Mouse (Mus musculus) embryonic facial prominence, embryonic 14.5 days (tissue): ENCODE measurements around the gene Pdap1. TPM values are rescaled to one million over a fixed set of nuclear protein-coding genes. Genes with fewer than 3 reads are reported as not detected.
A peak's percentile ranks its signal among the peaks of the same experiment; 100 is the strongest.

Source experiments
- ATAC-seq: fragments of 200-750 bp; cut with Nextera tagmentation; 2 replicates; pipeline ENCODE4 v1.8.0; 2017; ENCODE audit warnings: low read depth, moderate number of reproducible peaks, moderate TSS enrichment
- DNase-seq: peaks from one replicate; pipeline ENCODE4 v3.0.0-alpha.2; 2015; ENCODE audit warnings: low spot score
- H3K27ac ChIP-seq: fragments of 300-500 bp; sonication (generic); replicated peaks from 2 replicates; pipeline ENCODE4 v1.5.1; 2014; ENCODE audit warnings: low read depth, mild to moderate bottlenecking, low read length, moderate library complexity
- H3K27me3 ChIP-seq: fragments of 300-500 bp; sonication (generic); replicated peaks from 2 replicates; pipeline ENCODE4 v1.6.1; 2014; ENCODE audit warnings: low read length; ENCODE audit not compliant: control insufficient read depth, insufficient read depth
- H3K36me3 ChIP-seq: fragments of 300-500 bp; sonication (generic); 2 replicates; pipeline ENCODE4 v1.6.1; 2014; ENCODE audit warnings: low read length, mixed read lengths; ENCODE audit not compliant: control insufficient read depth, insufficient read depth
- H3K4me1 ChIP-seq: fragments of 300-500 bp; sonication (generic); 2 replicates; pipeline ENCODE4 v1.6.1; 2014; ENCODE audit warnings: antibody characterized with exemption, low read length; ENCODE audit not compliant: control insufficient read depth, insufficient read depth
- H3K4me2 ChIP-seq: fragments of 300-500 bp; sonication (generic); 2 replicates; pipeline ENCODE4 v1.6.1; 2014; ENCODE audit warnings: low read depth, mild to moderate bottlenecking, low read length, moderate library complexity, mixed read lengths
- H3K4me3 ChIP-seq: fragments of 300-500 bp; sonication (generic); 2 replicates; pipeline ENCODE4 v1.5.1; 2014; ENCODE audit warnings: low read depth, mild to moderate bottlenecking, low read length
- H3K9ac ChIP-seq: fragments of 300-500 bp; sonication (generic); 2 replicates; pipeline ENCODE4 v1.6.1; 2014; ENCODE audit warnings: low read depth, mild to moderate bottlenecking, low read length, moderate library complexity, mixed read lengths
- H3K9me3 ChIP-seq: fragments of 300-500 bp; sonication (generic); 2 replicates; pipeline ENCODE4 v1.6.1; 2016; ENCODE audit warnings: low read length; ENCODE audit not compliant: control insufficient read depth
- WGBS: fragments of 180-500 bp; shearing (Covaris S2); extraction: QIAGEN DNeasy Blood & Tissue Kit; methylation state at CpG from one replicate; pipeline ENCODE4 v1.1.7; 2014; 5-methylcytosine and 5-hydroxymethylcytosine counted together
- polyA plus RNA-seq: library from polyadenylated mRNA; unstranded; fragments of >200 nt; fragmentation: Nextera tagmentation; extraction: Ambion mirVana; gene quantifications from 2 replicates; pipeline ENCODE4 v1.2.1, GENCODE M21; 2014

The Pdap1 gene
- polyA plus RNA-seq, 1 experiment from 2014 or later, result 97.1 TPM

DNA sequence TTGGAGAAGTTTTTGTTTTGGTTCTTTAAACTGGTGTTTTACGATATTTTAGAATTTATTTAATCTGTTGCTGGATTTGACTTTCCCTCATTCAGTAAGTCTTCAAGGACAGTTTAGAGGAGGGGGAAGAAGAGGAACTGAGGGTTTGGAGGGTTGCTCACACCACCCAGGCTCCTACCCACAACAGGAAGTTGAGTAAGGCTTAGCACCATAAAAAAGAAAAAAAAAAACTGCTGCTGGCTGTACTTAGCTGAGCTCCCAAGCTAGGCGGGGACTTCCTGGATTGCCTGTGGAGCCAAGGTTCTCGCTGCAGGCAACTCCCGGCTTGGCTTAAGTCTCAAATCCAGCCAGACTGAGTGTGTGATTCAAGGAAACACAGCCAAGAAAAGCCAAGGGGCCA is 23.7 kb downstream of the Pdap1 start:
- Histone ChIP-seq H3K9ac (no peak overlapping the region), H3K27me3 (no peaks in the 10 kb centered on the region), H3K4me2 (peak overlapping the region; percentile 87), H3K9me3 (no peaks in the 10 kb centered on the region), H3K36me3 (no peaks in the 10 kb centered on the region), H3K4me3 (no peak overlapping the region), H3K4me1 (no peaks in the 10 kb centered on the region), H3K27ac (peak overlapping the region; percentile 79)
- WGBS, result 34% methylated on average over 4 of the region's 4 CpGs
- DNase-seq (peak; percentile 90), ATAC-seq (no peak)

DNA sequence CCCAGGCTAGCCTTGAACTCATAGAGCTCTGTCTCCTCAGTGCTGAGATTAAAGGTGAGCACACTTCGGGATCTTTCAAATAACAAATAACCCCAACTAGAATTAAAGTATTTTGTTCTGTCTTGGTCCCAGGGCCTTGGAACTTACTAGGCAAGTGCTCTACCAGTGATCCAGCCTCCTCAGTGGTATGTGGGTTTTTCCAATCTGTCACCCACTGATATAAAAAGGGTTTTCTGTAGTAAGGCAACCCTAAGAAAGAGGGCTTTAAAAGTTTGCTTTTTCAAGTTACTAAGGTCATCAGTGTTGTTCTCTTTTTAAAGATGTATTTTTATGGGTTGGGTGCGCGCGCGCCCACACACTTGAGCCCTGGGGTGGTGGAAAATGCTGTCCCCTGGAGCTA is 24.3 kb downstream of the Pdap1 start:
- H3K27ac ChIP-seq, result peak overlapping the region; percentile 79
- no peak overlapping the region for H3K9ac ChIP-seq
- H3K36me3 ChIP-seq, result 0 out of 2 replicates have a peak, but pooled peaks cover 3% of the 10 kb centered on the region
- no peaks in the 10 kb centered on the region for H3K4me1 ChIP-seq
- 89% methylated on average over 5 of the region's 5 CpGs for WGBS
- no peaks in the 10 kb centered on the region for H3K9me3 ChIP-seq
- DNase-seq (no peak), ATAC-seq (no peak)
- no peaks in the 10 kb centered on the region for H3K27me3 ChIP-seq
- H3K4me3 ChIP-seq, result no peak overlapping the region
- H3K4me2 ChIP-seq, result peak overlapping the region; percentile 87

DNA sequence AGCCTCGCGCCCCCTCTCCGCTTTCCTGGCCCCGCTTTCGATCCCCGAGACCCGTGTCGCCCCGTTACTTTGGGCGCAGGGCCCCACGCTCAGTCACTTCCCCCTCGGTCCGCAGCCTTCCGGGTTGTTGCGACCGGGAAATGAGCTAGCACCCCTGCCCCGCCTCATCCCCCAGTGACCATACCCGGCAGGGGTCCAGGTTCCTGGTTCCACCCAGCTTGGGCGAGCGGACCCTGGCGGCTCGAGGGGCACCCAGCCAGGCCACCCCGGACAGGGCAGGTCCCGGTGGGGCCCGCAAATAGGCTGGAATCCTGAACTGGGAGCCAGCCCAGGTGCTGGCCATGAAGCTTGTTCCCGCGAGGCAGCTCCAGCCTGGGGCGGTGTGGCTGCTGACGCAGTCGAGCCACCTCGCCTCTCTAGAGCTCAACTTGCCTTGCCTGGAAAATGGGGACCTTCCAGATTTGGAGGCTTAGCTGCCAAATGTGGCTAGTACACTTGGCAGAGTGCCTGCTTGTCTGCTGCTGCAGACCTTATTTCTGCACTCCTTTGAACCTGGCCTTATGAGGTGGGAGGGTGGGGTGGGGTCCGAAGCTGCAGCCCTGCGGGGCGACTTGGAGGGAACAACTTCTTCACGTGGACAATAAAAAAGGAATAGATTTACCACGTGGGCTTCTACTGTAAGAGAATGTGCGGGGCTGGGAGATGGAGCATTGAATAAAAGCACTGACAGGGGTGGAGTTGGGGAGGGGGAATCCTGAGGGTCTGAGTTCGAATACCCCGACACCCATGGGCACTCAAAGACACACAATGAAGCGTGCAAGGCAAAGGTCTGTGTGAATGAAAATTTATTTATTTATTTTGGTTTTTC is 25.2 kb downstream of the Pdap1 start:
- no peaks in the 10 kb centered on the region for H3K27me3 ChIP-seq
- DNase-seq (peak; percentile 44), ATAC-seq (peak; percentile 13; the same call in 1 of the 2 replicates)
- H3K4me3 ChIP-seq, result peak overlapping the region; percentile 67
- 35% methylated on average over 17 of the region's 40 CpGs for WGBS
- H3K4me1 ChIP-seq, result no peaks in the 10 kb centered on the region
- H3K27ac ChIP-seq, result peak overlapping the region; percentile 61
- peak overlapping the region; percentile 87 for H3K4me2 ChIP-seq
- H3K9me3 ChIP-seq, result no peaks in the 10 kb centered on the region
- peak overlapping the region; percentile 81 for H3K9ac ChIP-seq
- peaks cover 12% of the 10 kb centered on the region for H3K36me3 ChIP-seq

DNA sequence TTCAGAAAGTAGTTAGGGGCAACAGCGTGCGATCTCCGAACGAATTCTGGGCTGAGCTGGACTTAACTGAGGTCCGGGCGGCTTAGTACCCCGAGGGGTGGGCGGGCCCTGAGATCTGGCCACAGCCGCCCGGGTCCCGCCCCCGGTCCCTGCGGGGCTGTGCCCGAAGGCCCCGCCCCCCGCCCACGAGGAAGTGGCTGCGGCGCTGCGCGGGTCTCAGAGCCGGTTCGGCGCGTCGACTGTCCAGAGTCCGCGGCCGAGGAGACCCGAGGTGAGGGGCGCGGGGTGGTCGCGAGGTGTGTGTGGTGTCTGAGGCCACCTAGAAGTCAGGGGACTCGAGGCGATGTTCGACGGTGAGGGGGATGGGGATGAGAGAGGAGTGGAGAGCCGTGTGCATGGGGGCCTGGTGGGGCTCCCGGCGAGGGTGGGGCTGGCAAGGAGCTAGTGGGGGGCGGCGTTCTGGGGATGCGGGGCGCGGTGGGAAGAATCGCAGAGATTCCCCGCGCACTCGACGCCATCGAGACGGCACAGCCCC is 25.9 kb downstream of the Pdap1 start, which contains the start of gene Arpc1b:
Arpc1b (plus strand) TSS at position 145 of the 535 bp plus-strand sequence.
- no peaks in the 10 kb centered on the region for H3K9me3 ChIP-seq
- peak within 1 kb of the TSS; percentile 81 for H3K9ac ChIP-seq
- 1% methylated on average over 20 of the region's 53 CpGs for WGBS
- H3K4me3 ChIP-seq, result peak within 1 kb of the TSS; percentile 67
- no peaks in the 10 kb centered on the region for H3K27me3 ChIP-seq
- peak within 1 kb of the TSS; percentile 61 for H3K27ac ChIP-seq
- H3K4me1 ChIP-seq, result no peaks in the 10 kb centered on the region
- ATAC-seq (peak; percentile 68), DNase-seq (peak; percentile 76)
- H3K36me3 ChIP-seq, result peaks cover 19% of the 10 kb centered on the region
- peak within 1 kb of the TSS; percentile 87 for H3K4me2 ChIP-seq

DNA sequence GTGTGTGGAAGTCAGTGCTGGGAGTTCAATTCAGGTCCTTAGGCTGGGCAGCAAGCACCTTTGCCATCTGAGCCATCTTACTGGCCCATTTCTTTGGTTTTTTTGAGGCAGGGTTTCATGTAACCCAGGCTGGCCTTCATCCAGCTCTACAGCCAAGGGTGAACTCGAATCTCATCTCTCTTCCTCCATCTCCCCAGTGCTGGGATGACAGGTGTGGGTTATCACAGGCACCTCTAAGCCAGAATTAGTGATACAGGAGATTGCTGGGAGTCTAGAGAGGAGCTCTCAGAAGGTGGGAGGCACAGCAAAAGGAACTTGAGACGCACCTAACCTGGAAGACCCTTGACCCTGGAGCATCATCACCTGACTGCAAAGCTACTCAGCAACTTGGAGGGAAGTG is 26.6 kb downstream of the Pdap1 start:
- no peak for DNase-seq
- Histone ChIP-seq H3K27me3 (no peaks in the 10 kb centered on the region), H3K9me3 (no peaks in the 10 kb centered on the region), H3K4me3 (peak overlapping the region; percentile 67), H3K4me2 (peak overlapping the region; percentile 87), H3K9ac (peak overlapping the region; percentile 81; the same call in 1 of the 2 replicates), H3K4me1 (no peaks in the 10 kb centered on the region), H3K27ac (no peak overlapping the region), H3K36me3 (peaks cover 24% of the 10 kb centered on the region)
- no peak for ATAC-seq
- 32% methylated on average over 2 of the region's 2 CpGs for WGBS

DNA sequence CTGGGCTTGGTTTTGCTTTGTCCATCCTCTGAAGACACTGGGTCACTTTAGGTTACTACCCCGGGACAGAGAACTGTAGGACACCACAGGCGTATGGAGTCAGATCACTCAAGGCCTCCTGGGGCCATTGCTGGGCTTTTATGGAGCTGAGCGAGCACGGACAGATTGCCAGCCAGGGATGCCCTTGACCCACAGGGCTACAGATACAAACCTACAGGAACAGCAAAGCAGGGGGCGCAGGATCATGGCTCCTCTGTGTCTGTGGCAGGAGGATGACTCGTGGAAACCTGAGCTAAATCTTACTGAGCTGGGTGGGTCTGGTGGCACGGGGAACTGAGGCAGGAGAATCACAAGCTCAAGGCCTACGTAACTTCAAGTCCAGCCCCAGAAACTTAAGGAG is 27.5 kb downstream of the Pdap1 start:
- Histone ChIP-seq H3K27ac (no peak overlapping the region), H3K9ac (no peak overlapping the region), H3K36me3 (peaks cover 33% of the 10 kb centered on the region), H3K4me1 (no peaks in the 10 kb centered on the region), H3K27me3 (no peaks in the 10 kb centered on the region), H3K9me3 (no peaks in the 10 kb centered on the region), H3K4me3 (no peak overlapping the region), H3K4me2 (no peak overlapping the region)
- DNase-seq (no peak), ATAC-seq (no peak)
- 78% methylated on average over 8 of the region's 8 CpGs for WGBS

DNA sequence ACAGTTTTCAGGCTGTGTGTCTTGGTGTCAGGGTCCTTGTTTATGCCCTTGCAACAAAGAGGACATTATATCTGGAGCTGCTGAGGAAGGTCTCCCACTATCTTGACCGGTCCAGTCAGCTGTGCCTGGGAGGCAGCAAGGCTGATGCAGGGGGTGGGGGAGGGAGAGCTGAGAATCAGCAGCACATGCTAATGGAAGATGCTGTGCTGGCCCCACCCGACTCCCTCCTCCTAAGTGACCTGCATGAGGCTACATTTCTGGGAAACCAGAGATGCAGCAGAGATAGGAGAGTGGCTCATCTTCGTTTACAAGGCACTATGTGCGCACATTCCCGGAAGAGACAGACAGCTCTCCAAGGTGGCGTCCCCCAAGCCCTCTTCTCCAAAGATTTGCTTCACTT is 29.6 kb downstream of the Pdap1 start:
- Histone ChIP-seq H3K4me2 (no peak overlapping the region), H3K9me3 (no peaks in the 10 kb centered on the region), H3K36me3 (peaks cover 54% of the 10 kb centered on the region), H3K4me1 (no peaks in the 10 kb centered on the region), H3K27me3 (no peaks in the 10 kb centered on the region), H3K4me3 (no peak overlapping the region), H3K27ac (no peak overlapping the region), H3K9ac (no peak overlapping the region)
- ATAC-seq (no peak), DNase-seq (no peak)
- 78% methylated on average over 6 of the region's 6 CpGs for WGBS

DNA sequence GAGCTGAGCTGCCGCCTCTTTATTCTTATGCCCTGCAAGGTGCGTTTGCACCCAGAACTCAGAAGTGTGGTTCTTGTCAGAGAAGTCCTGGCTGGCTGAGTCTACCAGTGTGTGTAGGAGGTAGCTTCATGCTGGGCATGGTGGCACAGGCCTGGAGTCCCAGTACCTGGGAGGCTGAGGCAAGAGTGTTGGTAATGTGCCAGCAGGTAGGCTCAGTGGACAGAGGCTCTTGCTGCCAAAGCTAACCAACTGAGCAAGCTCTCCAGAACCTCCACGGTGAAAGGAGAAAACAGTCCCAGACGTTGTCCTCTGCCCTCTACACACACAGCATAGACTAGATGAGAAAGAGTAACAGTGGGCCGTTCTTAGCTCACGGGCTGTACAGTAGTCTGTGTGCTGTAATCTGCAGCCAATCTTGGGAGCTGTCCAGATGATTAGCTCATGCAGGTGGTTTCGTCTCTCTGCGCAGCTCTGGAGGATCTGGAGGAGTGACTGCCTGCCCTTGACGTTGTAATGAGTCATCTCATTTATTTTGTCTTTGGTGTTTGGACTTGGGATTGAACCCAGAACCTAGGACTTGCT is 34.3 kb downstream of the Pdap1 start:
- DNase-seq (no peak), ATAC-seq (no peak)
- peaks cover 97% of the 10 kb centered on the region for H3K36me3 ChIP-seq
- no peak overlapping the region for H3K27ac ChIP-seq
- H3K27me3 ChIP-seq, result no peaks in the 10 kb centered on the region
- no peak overlapping the region for H3K4me3 ChIP-seq
- WGBS, result 86% methylated on average over 9 of the region's 9 CpGs
- H3K4me2 ChIP-seq, result no peak overlapping the region
- no peak overlapping the region for H3K9ac ChIP-seq
- no peaks in the 10 kb centered on the region for H3K9me3 ChIP-seq
- no peaks in the 10 kb centered on the region for H3K4me1 ChIP-seq
